Mouse (Mus musculus): ENCODE data around the gene Adamts9.

Adamts9 gene

DNA sequence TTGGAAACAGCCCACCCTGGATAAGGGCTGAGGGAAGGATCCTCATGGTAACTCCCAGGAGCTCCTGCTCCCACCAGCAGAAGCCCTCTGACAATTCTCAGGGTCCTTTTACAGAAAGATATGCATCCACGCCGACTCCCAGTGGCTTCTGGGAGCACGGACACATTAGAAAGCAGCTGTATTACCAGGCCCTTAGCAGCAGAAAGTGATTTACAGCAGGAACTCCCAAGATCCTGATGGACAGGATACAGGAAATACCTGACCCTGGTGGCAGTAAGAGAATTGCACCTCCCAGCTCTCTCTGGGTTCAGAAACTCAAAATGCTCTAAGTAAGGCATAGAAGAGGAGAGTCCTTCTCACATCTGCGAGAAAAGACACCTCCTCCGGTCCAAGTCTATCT lies 15.0 kb downstream of the Adamts9 start:
- no peak for DNase-seq (ENCODE audit: low read depth, low spot score)

- peak; percentile 24 for DNase-seq (ENCODE audit: low read depth, low spot score)
These were observed 18.8 kb downstream of the Adamts9 start for GRCm38 (mm10) chr6:92924536-92924935.

DNA sequence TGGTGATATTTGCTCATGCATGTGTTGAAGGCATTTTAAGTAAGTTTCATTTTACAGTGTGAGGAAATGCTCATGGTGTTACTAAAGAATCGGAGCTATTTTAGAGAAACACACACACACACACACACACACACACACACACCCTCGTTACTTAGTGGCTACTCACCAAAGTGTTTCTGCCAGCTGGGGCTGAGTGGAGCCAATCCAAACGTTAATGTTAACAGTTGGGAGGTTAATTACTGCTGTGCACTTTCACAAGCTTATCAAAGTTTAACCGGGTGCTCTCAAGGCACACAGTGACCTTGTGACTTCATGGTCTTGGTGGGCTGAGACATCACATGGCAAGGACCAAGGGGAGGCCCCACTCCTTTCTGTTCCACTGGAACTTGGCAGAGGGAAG lies 21.4 kb downstream of the Adamts9 start:
- no peak for DNase-seq (ENCODE audit: low read depth, low spot score)

DNA sequence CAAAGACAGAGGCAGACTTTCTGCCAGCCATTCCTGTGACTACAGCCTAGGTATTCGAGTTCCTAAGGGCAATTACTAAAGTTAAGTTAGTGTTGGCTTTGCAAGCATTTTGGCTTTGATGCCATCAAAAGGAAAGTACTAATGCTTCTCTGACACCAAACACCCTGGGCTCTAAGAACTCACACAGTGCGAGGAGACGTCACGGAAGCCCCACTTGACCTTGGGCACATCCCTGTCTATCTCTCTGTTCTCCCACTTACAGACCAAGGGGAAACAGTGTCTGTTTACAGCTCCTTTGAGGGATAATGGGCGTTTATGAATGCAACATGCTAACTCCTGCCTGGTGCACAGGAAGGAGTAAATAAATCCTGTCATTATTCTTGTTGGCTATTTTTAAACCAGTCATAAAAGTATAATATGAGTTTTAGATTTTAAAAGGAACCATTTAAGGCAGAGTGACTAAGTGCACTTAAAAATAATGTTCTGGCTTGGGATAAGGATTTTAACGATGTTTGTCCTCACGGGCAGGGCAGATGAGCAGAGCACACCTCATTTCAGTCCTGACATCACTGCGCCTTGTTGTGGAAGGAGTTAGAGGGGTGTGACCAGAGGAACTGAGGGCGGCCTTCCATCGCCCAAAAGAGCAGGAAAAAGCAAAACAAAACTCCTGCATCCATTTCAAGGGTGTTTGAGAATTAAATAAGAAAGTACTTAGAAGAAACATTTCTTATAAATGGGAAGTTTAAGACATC lies 22.2 kb downstream of the Adamts9 start:
- no peak for DNase-seq (ENCODE audit: low read depth, low spot score)

- no peak for DNase-seq (ENCODE audit: low read depth, low spot score)
These were observed 32.7 kb downstream of the Adamts9 start for GRCm38 (mm10) chr6:92910611-92911010.

GRCm38 (mm10) chr6:92909361-92909760 lies 33.9 kb downstream of the Adamts9 start:
- DNase-seq (ENCODE audit: low read depth, low spot score): no peak

DNA sequence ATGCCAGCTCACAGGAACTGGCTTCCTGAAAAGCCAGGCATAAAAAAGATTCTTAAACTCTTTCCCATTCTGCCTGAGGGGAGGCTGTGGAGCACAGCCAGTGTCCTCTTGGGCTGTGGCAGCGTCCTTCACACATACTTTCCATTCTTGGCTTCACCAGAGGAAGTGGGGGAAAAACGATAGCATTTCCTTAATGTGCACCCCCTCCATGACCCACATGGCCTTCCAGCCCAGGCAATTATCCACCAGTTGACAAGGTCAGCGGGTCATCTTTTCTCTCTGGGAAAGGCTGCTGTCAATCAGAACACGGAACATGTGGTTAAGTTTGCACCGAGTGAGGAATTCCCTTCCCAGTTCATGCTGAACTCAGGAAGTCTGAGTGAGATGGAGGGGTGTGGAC lies 37.4 kb downstream of the Adamts9 start:
- no peak for DNase-seq (ENCODE audit: low read depth, low spot score)

GRCm38 (mm10) chr6:92904491-92904890 lies 38.8 kb downstream of the Adamts9 start:
- DNase-seq (ENCODE audit: low read depth, low spot score): no peak

GRCm38 (mm10) chr6:92904037-92904436 lies 39.3 kb downstream of the Adamts9 start:
- DNase-seq (ENCODE audit: low read depth, low spot score): no peak

DNA sequence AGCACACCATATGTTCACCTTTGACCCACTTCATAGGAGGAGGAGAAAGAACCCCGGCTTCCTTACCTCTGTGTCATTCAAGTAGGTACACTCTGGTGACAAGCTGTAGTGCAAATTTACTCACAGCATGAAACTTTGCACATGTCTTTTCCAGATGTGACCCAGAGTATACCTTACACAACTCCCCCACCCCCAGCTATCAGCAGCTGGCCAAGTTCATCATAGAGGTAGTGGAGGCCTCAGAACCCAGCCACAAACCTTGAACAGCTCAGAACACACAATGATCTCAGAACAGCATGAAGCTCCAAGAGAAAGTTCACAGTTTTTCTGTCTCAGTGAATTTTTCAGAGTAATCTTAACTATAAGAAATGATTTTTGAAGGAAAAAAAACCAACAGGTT lies 51.8 kb downstream of the Adamts9 start:
- DNase-seq (ENCODE audit: low read depth, low spot score): no peak

DNA sequence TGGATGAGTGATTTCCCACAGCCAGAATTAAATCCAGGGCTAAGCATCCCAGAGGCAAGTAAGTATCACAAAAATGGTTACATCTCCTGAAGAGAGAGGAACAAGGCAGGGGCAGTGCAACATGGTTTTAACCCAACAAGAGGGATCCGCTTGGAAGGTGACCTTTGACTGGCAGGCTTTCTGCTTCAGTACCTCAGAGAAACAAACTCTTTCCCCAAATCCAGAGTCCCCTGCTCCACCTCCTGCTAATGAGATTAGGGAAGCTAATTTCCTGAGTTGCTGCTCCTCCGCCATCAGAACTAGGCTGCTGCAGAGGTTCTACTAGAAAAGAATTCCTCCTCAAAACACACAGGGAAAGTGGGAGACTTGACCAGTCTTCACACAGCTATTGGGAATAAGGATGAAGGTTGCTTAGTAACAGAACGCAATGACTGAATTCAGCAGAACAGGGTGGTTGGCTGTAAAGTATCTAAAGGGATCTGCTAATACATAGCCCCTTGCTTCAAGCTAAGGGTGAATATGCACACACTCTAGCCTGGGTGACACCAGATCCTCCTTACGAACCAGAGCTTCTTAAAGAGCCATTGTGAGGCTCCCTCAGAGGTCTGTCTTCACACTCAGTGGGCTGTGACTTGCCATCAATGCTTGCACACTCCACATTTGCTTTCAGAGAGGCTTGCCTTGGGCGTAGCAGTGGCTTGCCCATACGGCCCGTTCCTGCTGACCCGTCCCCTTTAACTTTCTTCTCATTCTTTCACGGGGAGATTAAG lies 60.0 kb downstream of the Adamts9 start:
- no peak for DNase-seq (ENCODE audit: low read depth, low spot score)

GRCm38 (mm10) chr6:92882446-92882845 lies 60.8 kb downstream of the Adamts9 start:
- DNase-seq (ENCODE audit: low read depth, low spot score): no peak

- DNase-seq (ENCODE audit: low read depth, low spot score): no peak
These were observed 63.5 kb downstream of the Adamts9 start for GRCm38 (mm10) chr6:92879700-92880265.

GRCm38 (mm10) chr6:92878771-92879170 lies 64.5 kb downstream of the Adamts9 start:
- DNase-seq (ENCODE audit: low read depth, low spot score): no peak

DNA sequence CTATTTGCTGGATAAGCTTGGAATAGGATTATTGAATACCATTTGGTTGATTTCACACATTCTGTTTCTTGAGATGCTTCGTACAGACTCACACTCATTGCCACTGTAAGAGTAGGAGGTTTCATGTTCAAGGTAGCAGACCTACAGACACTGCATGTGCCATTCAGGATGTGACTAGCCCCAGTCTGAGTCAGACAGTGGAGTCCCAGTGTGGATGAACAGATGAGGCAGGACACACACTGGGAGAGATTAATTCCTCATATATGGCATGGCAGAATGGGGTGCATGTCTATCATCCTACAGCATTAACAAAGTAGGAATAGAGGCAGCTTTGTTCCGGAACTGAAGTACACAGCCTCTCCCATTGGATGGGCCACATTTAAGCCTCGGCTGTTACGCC lies 66.1 kb downstream of the Adamts9 start:
- DNase-seq (ENCODE audit: low read depth, low spot score): no peak

DNA sequence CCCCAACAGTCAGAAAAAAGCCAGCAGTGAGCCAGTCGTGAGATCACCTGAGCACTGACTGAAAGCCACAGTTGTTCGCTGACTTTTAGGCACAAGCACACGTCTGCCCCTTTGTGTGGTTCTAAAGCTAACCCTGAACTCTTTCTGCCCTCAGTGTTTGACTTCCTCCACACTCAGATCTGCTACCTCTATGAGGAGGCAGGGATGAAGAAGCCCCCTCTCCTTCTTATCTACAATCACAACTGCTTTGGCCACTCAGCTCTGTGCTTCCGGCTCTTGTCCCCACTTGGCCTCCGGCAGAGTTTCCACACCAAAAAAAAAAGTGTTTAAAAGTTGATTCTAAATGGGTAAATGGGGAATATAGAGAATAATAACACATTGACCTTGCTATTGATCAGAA lies 67.2 kb downstream of the Adamts9 start:
- DNase-seq (ENCODE audit: low read depth, low spot score): no peak

- no peak for DNase-seq (ENCODE audit: low read depth, low spot score)
These were observed 68.0 kb downstream of the Adamts9 start for GRCm38 (mm10) chr6:92875340-92875739.

DNA sequence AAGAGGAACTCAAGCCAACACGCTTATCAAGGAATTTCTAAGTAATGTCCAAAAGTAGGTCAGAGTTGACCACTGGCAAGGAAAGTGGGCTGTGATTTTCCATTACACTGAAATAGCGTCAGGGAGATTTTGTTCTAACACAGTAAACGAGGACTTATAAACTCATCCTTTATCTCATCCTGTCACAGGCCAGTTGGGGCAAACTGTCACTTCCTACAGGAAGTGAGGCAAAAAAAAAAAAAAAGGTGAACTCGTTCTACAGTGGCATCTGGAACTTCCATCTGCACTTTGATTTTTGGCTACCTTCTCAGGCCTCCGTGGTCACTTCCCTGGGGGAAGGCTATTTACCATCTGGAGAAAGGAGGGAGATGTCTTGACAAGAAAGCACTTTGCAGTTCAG lies 68.4 kb downstream of the Adamts9 start:
- peak; percentile 22 for DNase-seq (ENCODE audit: low read depth, low spot score)

DNA sequence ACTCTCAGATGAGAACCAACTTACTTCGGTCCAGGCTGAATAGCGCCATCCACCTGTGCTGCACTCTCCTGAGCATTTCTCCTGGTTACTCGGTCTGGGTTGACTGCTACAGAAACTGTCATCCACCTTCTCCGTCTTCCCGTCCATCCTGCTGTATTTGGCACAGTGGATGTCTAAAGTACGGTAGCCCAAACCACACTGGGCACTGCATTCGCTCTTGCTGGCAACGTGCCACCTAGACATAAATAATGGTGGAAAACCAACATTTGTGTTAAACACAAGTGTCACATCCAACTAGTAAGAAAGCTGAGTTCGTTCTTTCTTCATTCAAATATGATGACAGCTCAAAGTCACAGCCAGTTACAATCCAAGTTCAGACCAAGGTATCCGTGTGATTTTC lies 70.5 kb downstream of the Adamts9 start:
- no peak for DNase-seq (ENCODE audit: low read depth, low spot score)

DNA sequence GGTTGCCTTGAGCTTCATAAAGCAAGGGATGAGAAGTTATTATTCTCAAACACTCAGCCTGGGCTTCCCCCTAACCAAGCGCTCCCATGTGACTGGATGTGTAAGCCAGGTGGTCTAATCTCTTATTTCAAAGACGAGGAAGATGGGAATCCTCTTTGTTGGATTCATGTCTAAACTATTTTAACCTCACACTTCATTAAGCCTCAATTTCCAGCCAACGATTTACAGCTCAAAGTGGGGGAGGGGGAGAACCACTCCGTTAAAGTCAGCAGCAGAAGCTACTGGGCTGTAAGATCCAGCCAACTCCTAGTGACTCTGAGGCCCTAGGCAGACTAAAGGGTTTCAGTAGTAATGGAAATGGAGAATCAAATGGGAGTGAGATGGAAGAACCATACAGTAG lies 71.5 kb downstream of the Adamts9 start:
- DNase-seq (ENCODE audit: low read depth, low spot score): no peak

DNA sequence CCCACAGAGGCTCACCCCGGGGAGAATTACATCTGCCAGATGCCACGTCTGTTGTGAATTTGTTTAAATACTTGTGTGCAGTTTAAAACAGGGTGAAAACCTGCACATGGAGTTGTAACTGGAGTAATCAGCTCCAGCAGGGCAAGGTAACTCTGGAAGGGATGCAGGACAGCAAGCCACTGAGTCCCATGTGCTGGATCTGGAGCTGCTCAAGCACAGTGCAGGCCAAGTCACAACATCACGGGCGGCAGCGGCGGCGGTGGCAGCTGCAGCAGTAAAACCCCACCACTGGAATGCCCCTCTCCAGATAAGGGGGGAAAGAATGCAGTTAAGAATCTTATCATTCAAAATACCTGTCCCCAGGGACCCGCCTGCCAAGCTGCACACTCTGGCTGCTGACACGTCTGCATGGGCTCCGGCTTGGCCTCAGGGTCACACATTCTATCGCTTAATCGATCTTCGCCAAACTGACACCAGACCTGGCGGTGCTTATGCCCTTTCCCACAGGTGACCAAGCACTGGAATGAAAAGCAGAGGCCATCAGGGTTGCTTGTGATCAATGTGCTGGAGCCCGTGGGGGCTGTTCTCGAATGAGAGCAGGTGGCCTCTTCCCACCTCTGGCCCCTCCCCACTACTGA lies 73.6 kb downstream of the Adamts9 start:
- no peak for DNase-seq (ENCODE audit: low read depth, low spot score)

DNA sequence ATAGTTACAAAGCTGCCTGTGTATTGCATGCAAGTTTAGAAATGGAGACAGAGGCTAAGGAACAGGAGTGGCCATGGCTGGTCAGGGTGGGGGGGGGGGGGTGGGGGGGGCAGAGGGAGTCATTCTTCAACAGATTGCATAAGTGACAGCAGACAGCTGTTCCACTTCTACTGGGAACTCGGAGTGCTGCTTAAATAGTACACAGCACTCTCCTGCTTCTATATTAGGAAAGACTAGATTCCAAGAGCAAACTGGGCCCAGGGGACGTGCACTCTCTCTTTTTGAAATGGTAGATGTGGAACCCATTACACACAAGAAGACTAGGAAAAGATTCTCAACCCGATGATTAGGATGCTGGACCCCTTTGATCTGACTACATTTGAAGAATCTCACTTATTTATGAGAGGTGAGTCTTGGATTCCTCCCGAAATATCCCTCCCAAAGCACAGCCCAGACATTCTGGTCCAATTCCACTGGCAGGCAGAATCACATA lies 74.2 kb downstream of the Adamts9 start, which contains the start of gene Gm15737:
Gene Gm15737 (plus strand): TSS at position 269 of the 493 bp plus-strand sequence.
- DNase-seq (ENCODE audit: low read depth, low spot score): peak; percentile 75

Data from brain, adult 2 months (tissue).